Mouse (Mus musculus) thymus, adult 18-20 months (tissue): ENCODE results near the gene Cfap57.

Experiments used
- DNase-seq, 2 experiments: peaks; one replicate each; pipeline ENCODE4 v3.0.0; 2022; ENCODE audit warnings: mixed read lengths in 2 of 2

Gene Cfap57

GRCm38 (mm10) chr4:118620279-118620966, at the start of gene Cfap57, which contains the start of gene Ebna1bp2:
Cfap57 (minus strand) TSS chr4:118620777.
Ebna1bp2 (plus strand) TSS chr4:118620799.
- DNase-seq, result peak; percentile 76 to 87

GRCm38 (mm10) chr4:118658652-118659051, 38.1 kb upstream of the Cfap57 start, which contains the start of gene Olfr62:
Olfr62 (plus strand) TSS chr4:118658952.
- no peak for DNase-seq

DNA sequence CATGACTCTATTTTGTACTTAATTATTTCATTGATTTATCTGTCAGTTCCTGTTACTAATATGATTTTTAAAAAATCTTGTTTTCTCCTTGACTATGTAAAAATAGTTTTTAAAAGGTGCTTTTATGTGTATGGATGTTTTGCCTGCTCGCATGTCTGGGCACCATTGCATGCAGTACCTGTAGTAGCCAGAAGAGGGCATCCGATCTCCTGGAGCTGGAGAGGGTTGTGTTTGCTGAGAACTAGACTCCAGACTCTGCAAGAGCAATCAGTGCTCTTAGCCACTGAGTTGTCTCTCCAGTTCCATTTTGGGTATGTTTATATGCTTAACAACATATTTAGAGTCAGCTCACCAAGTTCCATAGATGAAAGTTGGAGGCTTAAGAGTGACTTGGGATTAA, 24.7 kb upstream of the Cfap57 start:
- peak in 1 of 2 experiments; percentile 6 for DNase-seq

- DNase-seq, result no peak
Observed at GRCm38 (mm10) chr4:118642346-118643190, 22.0 kb upstream of the Cfap57 start.

DNA sequence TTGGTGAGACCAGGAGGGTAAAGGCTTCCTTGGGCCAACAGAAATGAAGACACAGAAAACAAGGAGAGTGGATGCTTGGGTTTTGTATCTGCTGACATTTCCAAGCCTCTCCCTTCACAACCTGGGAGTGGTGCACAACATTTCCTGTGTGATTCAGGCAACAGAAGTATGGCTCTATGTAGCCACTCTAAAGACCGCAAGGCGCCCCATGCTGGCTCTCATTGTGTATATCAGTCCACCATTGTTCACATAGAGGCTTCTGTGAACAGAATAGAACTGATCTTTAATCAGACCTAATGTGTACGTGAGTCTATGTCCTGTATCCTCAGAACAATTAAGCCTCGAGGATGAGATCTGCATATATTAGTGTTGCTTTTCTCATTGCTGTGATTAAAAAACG, 9.7 kb upstream of the Cfap57 start:
- no peak for DNase-seq

DNA sequence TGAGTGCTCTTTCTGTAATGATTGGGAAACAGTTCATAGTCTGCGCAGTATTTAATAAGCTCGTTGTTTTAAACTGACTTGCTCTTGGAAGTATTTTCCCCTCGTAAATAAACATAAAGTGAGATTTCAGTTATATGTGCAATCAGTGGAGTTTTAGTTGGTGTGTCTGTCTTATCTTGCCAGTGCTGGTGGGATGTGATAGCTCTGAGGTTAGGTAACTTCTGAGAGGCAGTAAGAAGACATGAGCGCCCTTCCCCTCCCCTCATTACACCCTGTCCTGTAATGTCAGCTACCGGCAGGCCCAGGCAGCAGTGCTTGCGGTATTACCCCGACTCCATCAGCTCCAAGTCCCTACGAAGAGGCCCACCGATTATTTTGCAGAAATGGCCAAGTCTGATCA, 1.2 kb upstream of the Cfap57 start:
- DNase-seq, result no peak

GRCm38 (mm10) chr4:118620967-118621320, 367 bp upstream of the Cfap57 start:
- no peak for DNase-seq

DNA sequence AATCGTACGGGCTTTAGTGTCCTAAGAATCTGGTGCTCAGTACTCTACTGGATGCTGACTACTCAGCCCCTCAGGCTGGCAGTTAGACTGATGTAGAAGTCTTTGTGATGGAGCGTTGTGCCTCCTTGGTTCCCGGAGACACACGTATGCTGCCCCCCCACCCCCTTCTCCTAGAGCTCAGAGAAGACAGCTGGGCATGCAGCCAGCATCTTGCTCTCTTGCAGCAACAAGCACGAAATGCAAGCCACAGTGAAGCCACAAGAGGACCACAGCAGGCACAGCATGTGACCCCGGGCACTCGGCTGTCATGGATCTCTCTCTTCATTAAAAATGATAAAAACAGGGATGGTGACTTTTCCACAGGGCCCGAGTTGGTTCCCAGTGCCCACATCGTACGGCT, 5.2 kb downstream of the Cfap57 start:
- no peak for DNase-seq

- DNase-seq, result peak in 1 of 2 experiments; percentile 16
Observed at GRCm38 (mm10) chr4:118612619-118613018, 8.0 kb downstream of the Cfap57 start.

- no peak for DNase-seq
Observed at GRCm38 (mm10) chr4:118609836-118610235, 10.7 kb downstream of the Cfap57 start.

DNA sequence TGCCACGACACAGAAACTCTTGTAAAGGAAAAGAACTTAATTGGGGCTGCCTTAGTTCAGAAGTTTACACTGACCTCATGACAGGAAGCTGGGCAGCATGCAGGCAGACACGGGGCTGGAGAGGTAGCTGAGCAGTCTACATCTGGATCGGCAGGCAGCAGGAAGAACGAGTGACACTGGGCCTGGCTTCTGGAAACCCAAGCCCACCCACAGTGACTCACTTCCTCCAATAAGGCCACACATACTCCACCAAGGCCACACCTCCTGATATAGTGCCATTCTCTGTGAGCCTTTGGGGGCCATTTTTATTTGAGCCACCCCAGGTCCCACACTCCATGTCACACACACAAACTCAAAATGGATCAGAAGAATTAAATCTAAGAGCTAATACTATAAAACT, 16.5 kb downstream of the Cfap57 start:
- no peak for DNase-seq

- DNase-seq, result no peak
Observed at GRCm38 (mm10) chr4:118589733-118590130, 30.8 kb downstream of the Cfap57 start.

DNA sequence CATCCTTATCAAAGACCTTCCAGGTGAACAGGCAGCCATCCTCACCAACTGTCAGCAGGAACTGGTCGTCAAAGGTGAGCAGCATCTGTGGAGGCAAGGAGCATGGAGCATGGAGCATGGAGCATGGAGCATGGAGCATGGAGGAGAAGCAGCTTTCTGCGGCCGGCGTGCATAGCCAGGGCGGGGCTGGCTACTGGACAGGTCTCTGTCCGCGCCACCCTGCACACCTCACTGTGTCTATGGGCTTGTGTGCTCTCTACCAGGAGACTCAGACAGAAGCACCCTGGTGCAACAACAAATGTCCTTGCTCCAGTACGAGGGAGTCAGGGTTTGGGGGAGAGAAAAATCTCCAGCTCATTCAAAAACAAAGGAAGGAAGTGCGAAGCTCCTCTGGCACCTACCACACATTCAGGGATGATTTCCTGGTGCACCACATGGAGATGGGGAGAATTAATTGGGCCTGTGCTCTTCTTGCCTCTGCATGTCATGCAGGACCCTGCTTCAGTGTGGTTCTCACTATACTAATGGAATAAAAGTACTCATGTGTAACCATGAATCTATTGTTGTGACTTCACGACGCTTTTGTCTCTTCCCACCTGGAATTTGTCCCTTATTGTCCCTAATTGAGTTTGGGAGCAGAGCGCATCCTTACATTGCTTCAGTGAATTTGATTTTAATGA, 31.4 kb downstream of the Cfap57 start:
- DNase-seq, result no peak

- no peak for DNase-seq
Observed at GRCm38 (mm10) chr4:118582629-118583028, 37.9 kb downstream of the Cfap57 start.

DNA sequence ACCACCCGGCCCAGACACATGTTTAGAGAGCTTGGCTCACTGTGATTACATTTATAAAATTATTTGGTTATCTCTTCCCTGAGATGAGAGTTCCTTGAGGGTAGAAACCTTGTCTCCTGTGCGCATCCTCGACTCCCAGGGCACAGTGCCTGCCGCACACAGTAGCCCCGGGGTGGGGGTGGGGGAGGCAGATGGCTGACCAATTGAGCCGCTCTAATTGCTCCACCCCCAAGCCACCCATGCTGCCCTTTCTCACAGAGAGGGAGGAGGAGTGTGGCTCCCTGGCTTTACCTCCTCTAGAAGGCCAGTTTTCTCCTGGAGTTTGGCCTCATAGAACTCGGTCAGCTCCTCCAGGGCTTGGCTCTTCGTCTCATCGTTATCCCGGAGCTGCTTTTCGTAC, 39.1 kb downstream of the Cfap57 start:
- no peak for DNase-seq

GRCm38 (mm10) chr4:118579313-118579712, 41.3 kb downstream of the Cfap57 start:
- DNase-seq, result no peak

- DNase-seq, result peak; percentile 15 to 31
Observed at GRCm38 (mm10) chr4:118576097-118576496, 44.5 kb downstream of the Cfap57 start.

DNA sequence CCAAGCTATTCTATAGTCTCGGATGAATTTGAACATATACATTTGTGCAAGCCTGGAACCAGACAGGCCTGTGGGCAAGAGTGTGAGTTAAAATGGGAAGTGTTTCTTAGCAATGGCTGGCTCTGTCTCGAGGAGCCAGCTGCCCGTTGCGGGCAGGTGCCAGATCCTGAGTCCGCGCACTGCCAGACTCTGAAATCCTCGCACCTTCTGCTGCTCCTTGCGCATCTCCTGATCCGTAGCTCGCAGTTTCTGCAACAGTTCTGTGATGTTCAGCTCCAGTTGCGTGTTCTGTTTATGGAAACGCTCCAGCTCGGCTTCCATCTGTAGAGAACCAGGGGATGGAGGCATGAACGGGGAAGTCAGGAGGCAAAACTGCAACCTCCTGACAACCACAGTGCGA, 49.1 kb downstream of the Cfap57 start:
- DNase-seq, result no peak

- no peak for DNase-seq
Observed at GRCm38 (mm10) chr4:118569320-118569719, 51.3 kb downstream of the Cfap57 start.

DNA sequence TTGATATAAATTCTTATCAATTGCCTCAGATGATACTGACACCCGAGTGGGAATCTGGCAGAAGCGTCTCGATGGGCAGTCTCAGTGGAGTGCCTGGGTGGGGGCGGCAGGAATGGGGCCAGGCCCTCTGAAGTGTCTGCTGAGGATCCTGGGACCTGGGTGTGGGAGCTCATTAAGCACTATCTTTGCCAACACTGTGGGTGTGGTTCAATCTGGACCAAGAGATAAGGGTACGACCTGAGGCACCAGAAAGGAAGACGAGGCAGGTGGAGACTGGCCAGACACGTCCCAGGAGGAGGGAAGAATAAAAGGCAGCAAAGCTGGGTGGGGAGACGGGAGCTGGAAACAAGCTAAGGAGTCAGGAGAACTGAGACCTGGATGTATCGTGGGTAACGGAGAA, 51.9 kb downstream of the Cfap57 start:
- no peak for DNase-seq

DNA sequence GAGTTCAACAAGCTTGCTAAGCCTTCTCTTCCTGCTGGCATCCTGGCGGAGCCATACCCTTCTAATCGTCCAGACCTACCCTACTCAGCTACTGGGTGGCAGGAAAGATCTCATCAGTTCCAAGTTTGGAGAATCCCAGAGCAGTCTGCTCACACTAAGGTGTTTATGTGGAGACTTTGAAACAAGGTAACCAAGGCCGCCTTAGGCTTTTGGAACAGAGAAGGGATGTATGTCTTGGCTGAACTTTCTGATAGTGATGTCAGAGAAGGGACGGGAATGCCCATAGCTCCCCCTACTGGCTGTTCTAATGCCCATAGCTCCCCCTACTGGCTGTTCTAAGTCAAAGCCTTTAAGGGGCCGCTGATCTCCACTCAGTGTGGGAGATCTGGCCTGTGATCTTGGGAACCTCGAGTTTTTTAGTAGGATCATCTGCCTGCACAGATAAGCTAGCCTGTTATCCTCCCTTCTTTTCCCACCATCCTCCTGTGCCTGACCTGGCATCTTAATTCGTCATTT, 54.4 kb downstream of the Cfap57 start:
- DNase-seq, result no peak

DNA sequence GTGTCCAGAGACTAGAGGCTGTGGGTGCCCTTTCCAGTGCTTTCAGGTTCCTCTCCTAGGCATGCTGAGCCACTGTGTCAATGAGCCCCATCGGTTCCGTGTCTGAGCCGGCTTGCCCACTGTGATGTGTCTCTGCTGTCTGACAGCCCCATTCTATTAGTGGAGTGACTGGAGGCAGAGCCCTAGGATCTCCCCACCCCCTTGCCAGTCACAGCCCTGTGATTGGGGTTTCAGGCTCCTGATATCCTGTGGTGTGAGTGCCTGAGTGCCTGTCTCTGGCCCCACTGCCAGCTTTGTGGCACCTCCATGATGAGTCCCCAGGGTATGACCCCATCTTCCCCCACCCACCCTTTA, 55.7 kb downstream of the Cfap57 start:
- no peak for DNase-seq
